Comparison of ENCODE assay signal across 7 mouse cellular contexts in the genomic region with DNA sequence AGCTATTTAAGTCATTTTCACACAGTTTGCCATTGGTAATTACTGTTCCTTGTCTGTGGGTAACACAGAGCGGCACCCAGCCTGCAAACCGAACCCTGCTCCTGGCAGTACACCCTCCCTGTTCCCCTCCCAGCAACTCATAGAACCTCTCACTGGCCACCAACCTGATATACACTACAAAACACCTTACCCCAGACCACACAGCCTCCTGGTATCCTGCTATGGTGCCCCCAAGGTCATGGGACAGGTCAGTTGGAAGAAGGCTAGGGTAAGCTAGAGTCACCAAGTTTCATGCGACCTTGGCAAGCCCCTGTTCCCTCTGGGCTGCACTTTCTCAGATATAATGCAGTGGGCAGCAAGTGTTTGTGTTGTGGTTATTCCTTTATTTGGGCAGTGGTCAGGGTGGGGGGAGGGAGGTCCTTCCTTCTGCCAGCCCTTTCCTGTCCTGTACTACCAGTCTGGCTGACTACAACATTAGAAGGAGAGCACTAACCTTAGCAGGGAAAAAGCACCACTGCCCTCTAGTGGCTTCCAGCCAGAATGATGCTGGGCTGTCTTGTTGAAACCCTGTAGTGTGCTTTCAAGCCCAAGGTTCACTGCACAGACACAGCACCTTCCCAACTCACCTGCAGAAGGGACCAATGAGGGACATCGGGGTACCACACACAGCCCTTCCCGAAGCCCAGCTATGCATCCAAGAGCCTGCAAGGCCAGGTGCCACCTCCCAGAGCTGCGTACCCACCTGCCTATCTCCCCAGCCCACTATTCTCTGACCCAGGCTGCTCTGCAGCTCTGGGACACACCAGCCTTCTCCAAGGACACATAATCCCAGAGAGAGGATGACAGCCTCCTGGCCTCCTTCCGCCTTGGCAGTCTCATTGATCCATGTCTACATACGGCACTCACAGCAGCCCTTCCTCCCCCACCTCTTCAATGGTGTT. TPM values are rescaled to one million over a fixed set of nuclear protein-coding genes. Genes with fewer than 3 reads are reported as not detected.
A peak's percentile ranks its signal among the peaks of the same experiment; 100 is the strongest.
DNase-seq lines count a peak whose midpoint lies in the region; ATAC-seq and TF ChIP-seq lines count a peak whose summit lies in the region.

No protein-coding gene starts in this region.

- H3K4me2 ChIP-seq in intestine, embryonic 14.5 days (ENCODE audit: low read length) = no peak overlapping the region
- H3K4me2 ChIP-seq in midbrain, embryonic 13.5 days (replicated peaks) = no peak overlapping the region
- H3K4me2 ChIP-seq in stomach, postnatal 0 days (replicated peaks; ENCODE audit: low read depth) = no peak overlapping the region

- intact Hi-C loops in left cerebral cortex, adult 2 months (cut with DNase I) = loop anchor here (1.0 kb wide), 1 partner anchor 454 kb away; no protein-coding TSS in a partner anchor

- 0 out of 2 replicates have a peak, but pooled peaks have one; percentile 64 for ATAC-seq in intestine, embryonic 14.5 days (replicated peaks; ENCODE audit: low FRiP score, low TSS enrichment, low read depth)
- peak; percentile 89 for ATAC-seq in midbrain, embryonic 13.5 days
- ATAC-seq in stomach, postnatal 0 days (ENCODE audit: low FRiP score, low TSS enrichment) = peak; percentile 63

- 63% methylated on average over 8 of the region's 8 CpGs for WGBS in intestine, embryonic 14.5 days
- WGBS in midbrain, embryonic 13.5 days = 61% methylated on average over 8 of the region's 8 CpGs
- WGBS in stomach, postnatal 0 days = 60% methylated on average over 8 of the region's 8 CpGs

- TF ChIP-seq EP300 in stomach, postnatal 0 days (optimal IDR thresholded peaks at IDR 0.05) = no peak

- no peaks in the 10 kb centered on the region for H3K27me3 ChIP-seq in intestine, embryonic 14.5 days (replicated peaks; ENCODE audit: control insufficient read depth, insufficient read depth, low read length)
- no peaks in the 10 kb centered on the region for H3K27me3 ChIP-seq in midbrain, embryonic 13.5 days
- no peaks in the 10 kb centered on the region for H3K27me3 ChIP-seq in stomach, postnatal 0 days (ENCODE audit: control insufficient read depth, insufficient read depth, low read length)

- no peaks in the 10 kb centered on the region for H3K36me3 ChIP-seq in intestine, embryonic 14.5 days (ENCODE audit: control insufficient read depth, insufficient read depth, low read length)
- H3K36me3 ChIP-seq in midbrain, embryonic 13.5 days = no peaks in the 10 kb centered on the region
- H3K36me3 ChIP-seq in stomach, postnatal 0 days (ENCODE audit: control insufficient read depth, insufficient read depth, low read length) = no peaks in the 10 kb centered on the region

- peak; percentile 86 for DNase-seq in adrenal gland, adult 2 months
- DNase-seq in cerebellum, postnatal 4 days (ENCODE audit: low spot score in 2 of 2) = peak; percentile 57 to 79
- peak; percentile 63 for DNase-seq in gastrocnemius, adult 18-20 months (ENCODE audit: low spot score)
- peak; percentile 75 for DNase-seq in intestine, embryonic 14.5 days (ENCODE audit: low spot score)
- DNase-seq in left cerebral cortex, adult 2 months (ENCODE audit: extremely low spot score in 1 of 2, low spot score in 2 of 2) = peak; percentile 56 to 78
- peak; percentile 78 for DNase-seq in stomach, postnatal 0 days (ENCODE audit: low spot score)

- no peak overlapping the region for H3K4me3 ChIP-seq in intestine, embryonic 14.5 days (ENCODE audit: low read depth, low read length)
- H3K4me3 ChIP-seq in left cerebral cortex, adult 2 months = no peak overlapping the region
- H3K4me3 ChIP-seq in midbrain, embryonic 13.5 days (replicated peaks) = no peak overlapping the region
- no peak overlapping the region for H3K4me3 ChIP-seq in stomach, postnatal 0 days (ENCODE audit: low read depth, low read length)

- H3K9ac ChIP-seq in intestine, embryonic 14.5 days (ENCODE audit: low read length) = no peak overlapping the region
- H3K9ac ChIP-seq in midbrain, embryonic 13.5 days (replicated peaks) = no peak overlapping the region
- H3K9ac ChIP-seq in stomach, postnatal 0 days (ENCODE audit: low read length) = no peak overlapping the region

- no peaks in the 10 kb centered on the region for H3K9me3 ChIP-seq in intestine, embryonic 14.5 days (ENCODE audit: control insufficient read depth, low read length)
- H3K9me3 ChIP-seq in midbrain, embryonic 13.5 days = no peaks in the 10 kb centered on the region
- H3K9me3 ChIP-seq in stomach, postnatal 0 days (ENCODE audit: control insufficient read depth, low read length) = no peaks in the 10 kb centered on the region

- H3K27ac ChIP-seq in intestine, embryonic 14.5 days (ENCODE audit: low read depth) = no peak overlapping the region
- H3K27ac ChIP-seq in left cerebral cortex, adult 2 months = no peak overlapping the region
- no peak overlapping the region for H3K27ac ChIP-seq in midbrain, embryonic 13.5 days
- no peak overlapping the region for H3K27ac ChIP-seq in stomach, postnatal 0 days (replicated peaks)

- peak; percentile 79 for TF ChIP-seq CTCF in left cerebral cortex, adult 2 months (IDR thresholded peaks at IDR 0.05)
- TF ChIP-seq CTCF in stomach, postnatal 0 days (IDR thresholded peaks at IDR 0.05; ENCODE audit: low read depth) = peak; percentile 88

- no peaks in the 10 kb centered on the region for H3K4me1 ChIP-seq in intestine, embryonic 14.5 days (replicated peaks; ENCODE audit: control insufficient read depth, insufficient read depth, low read length)
- H3K4me1 ChIP-seq in midbrain, embryonic 13.5 days (replicated peaks) = no peaks in the 10 kb centered on the region
- no peaks in the 10 kb centered on the region for H3K4me1 ChIP-seq in stomach, postnatal 0 days (replicated peaks; ENCODE audit: control insufficient read depth, insufficient read depth)

RNA-seq across cellular contexts. Expression of a gene that starts 17.0 kb away (rescaled TPM):
- 1 to 10 TPM; 2.0 to 5.4 TPM for total RNA-seq in adrenal gland, adult 2 months (2021)
- 2.9 and 4.5 TPM in 2 replicates for polyA plus RNA-seq in adrenal gland, adult 2 months (2012; rRNA removed)
- 1 to 10 TPM; 3.3 to 4.8 TPM for total RNA-seq in gastrocnemius, adult 18-20 months (2021)
- polyA plus RNA-seq in intestine, embryonic 14.5 days (2014; fragmentation: Nextera tagmentation; extraction: Ambion mirVana) = 0.94 and 1.1 TPM in 2 replicates
- total RNA-seq in left cerebral cortex, adult 2 months (2021) = 1 to 10 TPM; 1.1 to 1.7 TPM
- polyA plus RNA-seq in midbrain, embryonic 13.5 days (2015; fragmentation: Nextera tagmentation; extraction: Ambion mirVana) = 0.16 TPM in 1 of 2 replicates, not detected in the other
- polyA plus RNA-seq in stomach, postnatal 0 days (2015; fragmentation: Nextera tagmentation; extraction: Ambion mirVana) = 0.33 and 0.34 TPM in 2 replicates

RNA-seq across cellular contexts. Expression of a gene that starts 35.3 kb away (rescaled TPM):
- total RNA-seq in adrenal gland, adult 2 months (2021) = under 1 TPM; 0.21 to 0.29 TPM
- 0.18 and 0.44 TPM in 2 replicates for polyA plus RNA-seq in adrenal gland, adult 2 months (2012; rRNA removed)
- total RNA-seq in gastrocnemius, adult 18-20 months (2021) = under 1 TPM; 0.09 to 0.12 TPM
- polyA plus RNA-seq in intestine, embryonic 14.5 days (2014; fragmentation: Nextera tagmentation; extraction: Ambion mirVana) = 0.19 and 0.51 TPM in 2 replicates
- total RNA-seq in left cerebral cortex, adult 2 months (2021) = 1 to 10 TPM; 1.8 to 2.5 TPM
- 15.2 and 17.3 TPM in 2 replicates for polyA plus RNA-seq in midbrain, embryonic 13.5 days (2015; fragmentation: Nextera tagmentation; extraction: Ambion mirVana)
- 3.1 and 5.2 TPM in 2 replicates for polyA plus RNA-seq in stomach, postnatal 0 days (2015; fragmentation: Nextera tagmentation; extraction: Ambion mirVana)
